Mouse (Mus musculus): Measurements from ENCODE around the gene Caln1.

Caln1 gene

GRCm38 (mm10) chr5:130691349-130691748, 322.1 kb downstream of the Caln1 start:
- in situ Hi-C loops (cut with MboI, MseI) = no loop called here

GRCm38 (mm10) chr5:130699476-130699875, 330.2 kb downstream of the Caln1 start:
- in situ Hi-C loops (cut with MboI, MseI) = loop anchor here in 1 of 2 experiments (5.0 kb wide), 1 partner anchor 463 kb away; no protein-coding TSS in a partner anchor

GRCm38 (mm10) chr5:130701777-130702176, 332.5 kb downstream of the Caln1 start:
- in situ Hi-C loops (cut with MboI, MseI) = no loop called here

GRCm38 (mm10) chr5:130702361-130702760, 333.1 kb downstream of the Caln1 start:
- in situ Hi-C loops (cut with MboI, MseI) = no loop called here

GRCm38 (mm10) chr5:130704866-130705265, 335.6 kb downstream of the Caln1 start:
- in situ Hi-C loops (cut with MboI, MseI) = no loop called here

GRCm38 (mm10) chr5:130706202-130706855, 337.1 kb downstream of the Caln1 start:
- in situ Hi-C loops (cut with MboI, MseI) = no loop called here

- in situ Hi-C loops (cut with MboI, MseI) = no loop called here
Observed at GRCm38 (mm10) chr5:130707755-130708154, 338.5 kb downstream of the Caln1 start.

- in situ Hi-C loops (cut with MboI, MseI) = no loop called here
Observed at GRCm38 (mm10) chr5:130708616-130709015, 339.4 kb downstream of the Caln1 start.

GRCm38 (mm10) chr5:130711643-130712042, 342.4 kb downstream of the Caln1 start:
- in situ Hi-C loops (cut with MboI, MseI) = no loop called here

- in situ Hi-C loops (cut with MboI, MseI) = no loop called here
Observed at GRCm38 (mm10) chr5:130712281-130712680, 343.0 kb downstream of the Caln1 start.

- in situ Hi-C loops (cut with MboI, MseI) = no loop called here
Observed at GRCm38 (mm10) chr5:130715181-130715580, 345.9 kb downstream of the Caln1 start.

GRCm38 (mm10) chr5:130718385-130718784, 349.1 kb downstream of the Caln1 start:
- in situ Hi-C loops (cut with MboI, MseI) = no loop called here

GRCm38 (mm10) chr5:130742171-130742570, 372.9 kb downstream of the Caln1 start:
- in situ Hi-C loops (cut with MboI, MseI) = no loop called here

GRCm38 (mm10) chr5:130757517-130757916, 388.3 kb downstream of the Caln1 start:
- in situ Hi-C loops (cut with MboI, MseI) = no loop called here

GRCm38 (mm10) chr5:130765784-130766183, 396.5 kb downstream of the Caln1 start:
- in situ Hi-C loops (cut with MboI, MseI) = no loop called here

GRCm38 (mm10) chr5:130771061-130771741, 401.9 kb downstream of the Caln1 start:
- in situ Hi-C loops (cut with MboI, MseI) = no loop called here

GRCm38 (mm10) chr5:130772491-130772890, 403.2 kb downstream of the Caln1 start:
- in situ Hi-C loops (cut with MboI, MseI) = no loop called here

- in situ Hi-C loops (cut with MboI, MseI) = no loop called here
Observed at GRCm38 (mm10) chr5:130774946-130775345, 405.7 kb downstream of the Caln1 start.

GRCm38 (mm10) chr5:130792755-130793452, 423.6 kb downstream of the Caln1 start:
- in situ Hi-C loops (cut with MboI, MseI) = no loop called here

- in situ Hi-C loops (cut with MboI, MseI) = no loop called here
Observed at GRCm38 (mm10) chr5:130797713-130798112, 428.5 kb downstream of the Caln1 start.

- in situ Hi-C loops (cut with MboI, MseI) = no loop called here
Observed at GRCm38 (mm10) chr5:130810314-130810713, 441.1 kb downstream of the Caln1 start.

GRCm38 (mm10) chr5:130810846-130811245, 441.6 kb downstream of the Caln1 start:
- in situ Hi-C loops (cut with MboI, MseI) = no loop called here

- in situ Hi-C loops (cut with MboI, MseI) = no loop called here
Observed at GRCm38 (mm10) chr5:130811266-130811665, 442.0 kb downstream of the Caln1 start.

Data from T-helper 17 cell (primary cell).